Mouse (Mus musculus) CH12.LX (cell line): ENCODE measurements at regions not wholly inside any gene's neighbourhood (a gene's known extent, or its start where the extent isn't known, plus 50 kb on each side); places are given as distances from the start of the nearest gene placed in this dataset.

Source experiments
- DNase-seq: peaks from one replicate; pipeline ENCODE4 v3.0.0-alpha.2; 2013; ENCODE audit errors: extremely low read depth
- H3K27ac ChIP-seq: 2 replicates; pipeline ENCODE4 v1.5.1; 2012; ENCODE audit warnings: low read depth, mild to moderate bottlenecking, control low read depth, moderate library complexity; ENCODE audit not compliant: insufficient read depth
- H3K27me3 ChIP-seq: replicated peaks from 2 replicates; pipeline ENCODE3; 2012; ENCODE audit warnings: inconsistent platforms
- H3K36me3 ChIP-seq, 2 experiments: replicated peaks in 1 of 2; 2 replicates each; pipeline versions ENCODE3 to v1.6.1; 2012; ENCODE audit warnings: inconsistent platforms in 1 of 2, low read length in 1 of 2, mild to moderate bottlenecking in 1 of 2, mixed read lengths in 1 of 2, moderate library complexity in 1 of 2; ENCODE audit not compliant: control insufficient read depth in 1 of 2, insufficient read depth in 1 of 2
- H3K4me1 ChIP-seq, 2 experiments: 2 replicates each; pipeline ENCODE4 v1.6.1; 2012; ENCODE audit warnings: inconsistent platforms in 1 of 2, moderate library complexity in 1 of 2; ENCODE audit not compliant: insufficient read depth in 2 of 2, control insufficient read depth in 1 of 2
- H3K4me2 ChIP-seq: 2 replicates; pipeline ENCODE4 v1.6.1; 2012; ENCODE audit warnings: low read depth, mild to moderate bottlenecking, control low read depth; ENCODE audit not compliant: poor library complexity, insufficient read depth, severe bottlenecking
- H3K4me3 ChIP-seq, 3 experiments: fragments of 150-350 bp in 1 of 3; sonication (generic) in 1 of 3; replicated peaks in 1 of 3; 2 replicates each; pipeline versions ENCODE3 to v1.5.1; 2011 to 2012; ENCODE audit warnings: low read depth in 2 of 3, low read length in 2 of 3, mild to moderate bottlenecking in 2 of 3, moderate library complexity in 2 of 3, control low read depth in 1 of 3, improper control_type of control experiment in 1 of 3, inconsistent platforms in 1 of 3, mixed read lengths in 1 of 3; ENCODE audit not compliant: poor library complexity in 1 of 3
- H3K79me2 ChIP-seq: replicated peaks from 2 replicates; pipeline ENCODE4 v1.6.1; 2012; ENCODE audit warnings: mild to moderate bottlenecking, moderate library complexity; ENCODE audit not compliant: control insufficient read depth, poor library complexity, insufficient read depth, severe bottlenecking; ENCODE audit errors: extremely low read depth
- H3K9ac ChIP-seq: 2 replicates; pipeline ENCODE4 v1.6.1; 2012; ENCODE audit warnings: low read depth, mild to moderate bottlenecking, control low read depth, moderate library complexity; ENCODE audit not compliant: insufficient read depth
- H3K9me3 ChIP-seq: replicated peaks from 2 replicates; pipeline ENCODE3; 2012; ENCODE audit warnings: low read length, inconsistent platforms, mixed read lengths
- BHLHE40 ChIP-seq: IDR thresholded peaks from 2 replicates; pipeline ENCODE4 v1.6.1; 2011; ENCODE audit warnings: mild to moderate bottlenecking, low read depth, low read length, improper control_type of control experiment
- CTCF ChIP-seq, 2 experiments: IDR thresholded peaks in 1 of 2; conservative IDR thresholded peaks in 1 of 2; 2 replicates each; pipeline ENCODE4 v1.5.1; 2011 to 2012; ENCODE audit warnings: low read depth in 2 of 2, low read length in 2 of 2, improper control_type of control experiment in 1 of 2, inconsistent platforms in 1 of 2, mild to moderate bottlenecking in 1 of 2, moderate library complexity in 1 of 2
- E2F4 ChIP-seq: IDR thresholded peaks from 2 replicates; pipeline ENCODE4 v1.6.1; 2011; ENCODE audit warnings: low read depth, low read length, improper control_type of control experiment; ENCODE audit not compliant: insufficient replicate concordance
- ELF1 ChIP-seq: IDR thresholded peaks from 2 replicates; pipeline ENCODE4 v1.6.1; 2014; ENCODE audit warnings: low read depth, mild to moderate bottlenecking, inconsistent platforms, low read length, improper control_type of control experiment
- EP300 ChIP-seq: IDR thresholded peaks from 2 replicates; pipeline ENCODE4 v1.6.1; 2011; ENCODE audit warnings: low read length, improper control_type of control experiment
- GABPA ChIP-seq: IDR thresholded peaks from 2 replicates; pipeline ENCODE4 v1.6.1; 2012; ENCODE audit warnings: low read depth, low read length, improper control_type of control experiment, inconsistent platforms; ENCODE audit not compliant: insufficient replicate concordance
- HCFC1 ChIP-seq: IDR thresholded peaks from 2 replicates; pipeline ENCODE4 v1.6.1; 2012; ENCODE audit warnings: low read depth, mild to moderate bottlenecking, inconsistent platforms, low read length, improper control_type of control experiment
- IRF4 ChIP-seq: IDR thresholded peaks from 2 replicates; pipeline ENCODE4 v1.6.1; 2014; ENCODE audit warnings: low read depth, mild to moderate bottlenecking, inconsistent platforms, low read length, improper control_type of control experiment
- JUN ChIP-seq: IDR thresholded peaks from 2 replicates; pipeline ENCODE4 v1.6.1; 2011; ENCODE audit warnings: low read depth, mild to moderate bottlenecking, low read length, improper control_type of control experiment, moderate library complexity; ENCODE audit not compliant: insufficient read depth
- JUND ChIP-seq: conservative IDR thresholded peaks from 2 replicates; pipeline ENCODE4 v1.6.1; 2011; ENCODE audit warnings: low read depth, low read length, improper control_type of control experiment
- KAT2A ChIP-seq: IDR thresholded peaks from 2 replicates; pipeline ENCODE4 v1.6.1; 2012; ENCODE audit warnings: low read length, improper control_type of control experiment, inconsistent platforms; ENCODE audit not compliant: insufficient replicate concordance
- MAFK ChIP-seq: IDR thresholded peaks from 2 replicates; pipeline ENCODE4 v1.6.1; 2011; ENCODE audit warnings: low read length, improper control_type of control experiment; ENCODE audit not compliant: insufficient replicate concordance
- MAX ChIP-seq: IDR thresholded peaks from 2 replicates; pipeline ENCODE4 v1.6.1; 2011; ENCODE audit warnings: low read length, improper control_type of control experiment
- MXI1 ChIP-seq: IDR thresholded peaks from 2 replicates; pipeline ENCODE4 v1.6.1; 2011; ENCODE audit warnings: mild to moderate bottlenecking, low read depth, low read length, improper control_type of control experiment
- NRF1 ChIP-seq: IDR thresholded peaks from 2 replicates; pipeline ENCODE4 v1.6.1; 2014; ENCODE audit warnings: low read depth, mild to moderate bottlenecking, inconsistent platforms, low read length, improper control_type of control experiment, moderate library complexity
- POLR2AphosphoS2 ChIP-seq: IDR thresholded peaks from 2 replicates; pipeline ENCODE4 v1.6.1; 2011; ENCODE audit warnings: low read depth, low read length, improper control_type of control experiment
- RAD21 ChIP-seq: IDR thresholded peaks from 2 replicates; pipeline ENCODE4 v1.6.1; 2011; ENCODE audit warnings: low read depth, mild to moderate bottlenecking, low read length, improper control_type of control experiment, moderate library complexity
- RCOR1 ChIP-seq: conservative IDR thresholded peaks from 2 replicates; pipeline ENCODE4 v1.6.1; 2012; ENCODE audit warnings: low read depth, mild to moderate bottlenecking, inconsistent platforms, low read length, improper control_type of control experiment
- SIN3A ChIP-seq: IDR thresholded peaks from 2 replicates; pipeline ENCODE4 v1.6.1; 2012; ENCODE audit warnings: low read length, improper control_type of control experiment, inconsistent platforms
- SMC3 ChIP-seq: IDR thresholded peaks from 2 replicates; pipeline ENCODE4 v1.6.1; 2011; ENCODE audit warnings: low read depth, low read length, improper control_type of control experiment
- TCF12 ChIP-seq: IDR thresholded peaks from 2 replicates; pipeline ENCODE4 v1.6.1; 2014; ENCODE audit warnings: low read depth, mild to moderate bottlenecking, inconsistent platforms, low read length, improper control_type of control experiment
- USF1 ChIP-seq: IDR thresholded peaks from 2 replicates; pipeline ENCODE4 v1.6.1; 2014; ENCODE audit warnings: low read depth, mild to moderate bottlenecking, inconsistent platforms, low read length, improper control_type of control experiment
- USF2 ChIP-seq: conservative IDR thresholded peaks from 2 replicates; pipeline ENCODE4 v1.6.1; 2011; ENCODE audit warnings: low read depth, low read length, improper control_type of control experiment
- ZC3H11A ChIP-seq: IDR thresholded peaks from 2 replicates; pipeline ENCODE4 v1.6.1; 2012; ENCODE audit warnings: low read depth, mild to moderate bottlenecking, inconsistent platforms, low read length, improper control_type of control experiment
- ZKSCAN1 ChIP-seq: IDR thresholded peaks from 2 replicates; pipeline ENCODE4 v1.6.1; 2012; ENCODE audit warnings: low read depth, inconsistent platforms, low read length, improper control_type of control experiment, borderline replicate concordance
- dilution Hi-C: fragments of 300-500 bp; cut with MboI; formaldehyde crosslinking; loops from 2 replicates; pipeline ENCODE4 v1.14.3; 2020; ENCODE audit warnings: low sequenced_read_pairs; ENCODE audit not compliant: extremely low pct_unique_long_range_greater_than_20kb, extremely low pct_ligation_motif_present
- in situ Hi-C: fragments of 300-500 bp; cut with MboI; formaldehyde crosslinking; loops from 3 replicates; pipeline ENCODE4 v1.14.3; 2019; ENCODE audit warnings: low sequenced_read_pairs, low pct_ligation_motif_present, low pct_unique_long_range_greater_than_20kb, mixed read lengths

GRCm38 (mm10) chr2:173418951-173419350 is 103.4 kb upstream of the 1700021F07Rik start:
- dilution Hi-C loops (no loop called here), in situ Hi-C loops (no loop called here)
- H3K4me2 ChIP-seq = no peak overlapping the region
- no peak overlapping the region for H3K4me3 ChIP-seq
- H3K79me2 ChIP-seq = no peaks in the 10 kb centered on the region
- TF ChIP-seq HCFC1 (no peak), GABPA (no peak)
- H3K9ac ChIP-seq = no peak overlapping the region
- H3K4me1 ChIP-seq = peaks cover 2 to 11% of the 10 kb centered on the region in 2 experiments; a peak in 2 of 4 replicates
- H3K27ac ChIP-seq = no peak overlapping the region
- H3K36me3 ChIP-seq = no peaks in the 10 kb centered on the region
- H3K27me3 ChIP-seq = no peaks in the 10 kb centered on the region
- peaks cover 4% of the 10 kb centered on the region for H3K9me3 ChIP-seq
- DNase-seq = no peak

GRCm38 (mm10) chr2:173419972-173420391 is 102.4 kb upstream of the 1700021F07Rik start:
- TF ChIP-seq JUND (no peak), NRF1 (no peak), MXI1 (no peak), KAT2A (no peak), ELF1 (no peak), EP300 (no peak), SIN3A (no peak), HCFC1 (no peak), TCF12 (no peak), GABPA (no peak), RAD21 (no peak)
- TF ChIP-seq, all 38 proteins: peak for 0
- no peaks in the 10 kb centered on the region for H3K36me3 ChIP-seq
- in situ Hi-C loops (no loop called here), dilution Hi-C loops (no loop called here)
- DNase-seq = no peak
- peaks cover 0 to 7% of the 10 kb centered on the region in 2 experiments; a peak in 1 of 4 replicates for H3K4me1 ChIP-seq
- no peaks in the 10 kb centered on the region for H3K79me2 ChIP-seq
- H3K27me3 ChIP-seq = no peaks in the 10 kb centered on the region
- H3K9ac ChIP-seq = no peak overlapping the region
- no peak overlapping the region for H3K4me2 ChIP-seq
- peaks cover 4% of the 10 kb centered on the region for H3K9me3 ChIP-seq
- no peak overlapping the region for H3K4me3 ChIP-seq
- H3K27ac ChIP-seq = no peak overlapping the region

GRCm38 (mm10) chr2:173420481-173420880 is 101.9 kb upstream of the 1700021F07Rik start:
- dilution Hi-C loops = no loop called here
- no peaks in the 10 kb centered on the region for H3K36me3 ChIP-seq
- peaks cover 0 to 2% of the 10 kb centered on the region in 2 experiments; a peak in 1 of 4 replicates for H3K4me1 ChIP-seq
- peaks cover 4% of the 10 kb centered on the region for H3K9me3 ChIP-seq
- in situ Hi-C loops = no loop called here
- no peaks in the 10 kb centered on the region for H3K27me3 ChIP-seq
- no peak overlapping the region for H3K9ac ChIP-seq
- DNase-seq = no peak
- no peak overlapping the region for H3K4me3 ChIP-seq
- TF ChIP-seq RAD21 (no peak), SMC3 (no peak), JUN (no peak), EP300 (no peak), MAFK (no peak), E2F4 (no peak), CTCF (conservative IDR thresholded peaks at IDR 0.05 in 1 of 2, IDR thresholded peaks at IDR 0.05 in 1 of 2; ENCODE audit: low read depth in 2 of 2, low read length in 2 of 2) (no peak), ZC3H11A (no peak), ZKSCAN1 (no peak), POLR2AphosphoS2 (no peak), RCOR1 (no peak), GABPA (no peak), IRF4 (no peak), BHLHE40 (no peak), NRF1 (no peak), USF1 (no peak), JUND (no peak), USF2 (no peak), MAX (no peak)
- H3K79me2 ChIP-seq = no peaks in the 10 kb centered on the region
- no peak overlapping the region for H3K4me2 ChIP-seq
- H3K27ac ChIP-seq = no peak overlapping the region
